Mouse (Mus musculus): ENCODE measurements at regions not wholly inside any gene's neighbourhood (a gene's known extent, or its start where the extent isn't known, plus 50 kb on each side); places are given as distances from the start of the nearest gene placed in this dataset.

- intact Hi-C loops (cut with DNase I) = no loop called here
- DNase-seq (ENCODE audit: extremely low spot score in 1 of 2, low spot score in 2 of 2) = no peak
- no peak for TF ChIP-seq CTCF (IDR thresholded peaks at IDR 0.05)
- Histone ChIP-seq H3K4me3 (no peak overlapping the region), H3K27ac (no peak overlapping the region)
Observed at GRCm38 (mm10) chrX:109686502-109687130, 490.1 kb downstream of the Gm6377 start.

GRCm38 (mm10) chrX:109734961-109735537, 538.5 kb downstream of the Gm6377 start:
- Histone ChIP-seq H3K27ac (no peak overlapping the region), H3K4me3 (no peak overlapping the region)
- peak; percentile 57 for TF ChIP-seq CTCF (IDR thresholded peaks at IDR 0.05)
- DNase-seq (ENCODE audit: extremely low spot score in 1 of 2, low spot score in 2 of 2) = peak in 1 of 2 experiments; percentile 8
- intact Hi-C loops (cut with DNase I) = loop anchor here (10.0 kb wide), 2 partner anchors 1100 to 1320 kb away; no protein-coding TSS in a partner anchor

GRCm38 (mm10) chrX:109735967-109736366, 539.4 kb downstream of the Gm6377 start:
- no peak overlapping the region for H3K4me3 ChIP-seq
- no peak for TF ChIP-seq CTCF (IDR thresholded peaks at IDR 0.05)
- intact Hi-C loops (cut with DNase I) = loop anchor here (10.0 kb wide), 2 partner anchors 1099 to 1319 kb away; no protein-coding TSS in a partner anchor
- no peak for DNase-seq (ENCODE audit: extremely low spot score in 1 of 2, low spot score in 2 of 2)
- H3K27ac ChIP-seq = no peak overlapping the region
